Mouse (Mus musculus) splenic B cell, adult 2 months (primary cell): ENCODE data around the gene Itpr3.
A peak's percentile ranks its signal among the peaks of the same experiment; 100 is the strongest.

Experiments
- DNase-seq: peaks from one replicate; pipeline ENCODE4 v3.0.0-alpha.2; 2011; ENCODE audit warnings: low read depth, low spot score
- H3K27me3 ChIP-seq: 2 replicates; pipeline ENCODE4 v1.6.1; 2012; ENCODE audit warnings: mild to moderate bottlenecking, low read length, moderate library complexity, mixed read lengths; ENCODE audit not compliant: control insufficient read depth, poor library complexity, insufficient read depth, severe bottlenecking
- H3K36me3 ChIP-seq: 2 replicates; pipeline ENCODE4 v1.6.1; 2012; ENCODE audit warnings: mild to moderate bottlenecking, low read length, moderate library complexity, mixed read lengths; ENCODE audit not compliant: control insufficient read depth, poor library complexity, insufficient read depth, severe bottlenecking

Gene Itpr3

DNA sequence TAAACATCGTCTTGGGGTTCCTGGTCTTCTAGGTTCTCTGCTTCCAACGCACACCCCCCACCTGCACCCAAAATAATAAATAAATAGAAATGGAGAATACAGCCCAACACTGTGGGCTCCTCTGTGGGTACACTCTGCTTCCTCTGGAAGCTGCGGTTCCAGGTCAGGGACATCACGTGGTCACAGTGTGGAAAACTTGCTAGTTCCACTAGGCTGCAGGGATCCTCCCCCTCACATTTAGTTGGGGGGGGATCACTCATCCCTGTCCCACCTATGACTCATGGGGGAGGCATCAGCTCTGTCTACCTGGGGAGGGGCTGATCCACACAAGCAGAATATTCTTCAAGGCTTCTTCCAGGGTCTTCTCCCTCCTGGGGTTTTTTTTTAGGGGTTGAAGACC is 87.0 kb downstream of the Itpr3 start:
- H3K27me3 ChIP-seq = no peaks in the 10 kb centered on the region
- DNase-seq = no peak
- H3K36me3 ChIP-seq = no peaks in the 10 kb centered on the region

GRCm38 (mm10) chr17:27146323-27146923 is 89.3 kb downstream of the Itpr3 start:
- no peak for DNase-seq
- no peaks in the 10 kb centered on the region for H3K36me3 ChIP-seq
- H3K27me3 ChIP-seq = no peaks in the 10 kb centered on the region

- H3K27me3 ChIP-seq = no peaks in the 10 kb centered on the region
- H3K36me3 ChIP-seq = no peaks in the 10 kb centered on the region
- no peak for DNase-seq
Measured at GRCm38 (mm10) chr17:27150871-27151270, 93.8 kb downstream of the Itpr3 start.

DNA sequence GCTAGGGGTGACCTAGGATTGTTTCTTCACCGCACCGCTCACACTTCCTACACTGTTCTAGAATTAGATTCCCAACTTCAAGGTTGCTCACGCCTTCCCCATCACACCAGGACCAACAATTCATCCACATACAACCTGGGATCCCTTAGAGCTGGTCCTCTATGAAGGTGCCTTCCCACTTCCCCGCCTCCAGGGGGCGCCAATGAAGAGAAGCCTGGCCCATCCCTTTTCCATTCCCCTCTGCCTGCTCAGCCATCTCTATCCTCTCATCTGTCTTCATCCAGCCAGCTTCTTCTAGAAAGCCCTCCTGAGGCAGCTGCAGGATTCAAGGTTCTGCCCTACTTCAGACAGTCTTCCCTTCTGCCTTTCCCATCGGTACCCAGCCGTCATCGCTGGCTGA is 94.3 kb downstream of the Itpr3 start:
- Histone ChIP-seq H3K27me3 (no peaks in the 10 kb centered on the region), H3K36me3 (no peaks in the 10 kb centered on the region)
- DNase-seq = peak; percentile 43

DNA sequence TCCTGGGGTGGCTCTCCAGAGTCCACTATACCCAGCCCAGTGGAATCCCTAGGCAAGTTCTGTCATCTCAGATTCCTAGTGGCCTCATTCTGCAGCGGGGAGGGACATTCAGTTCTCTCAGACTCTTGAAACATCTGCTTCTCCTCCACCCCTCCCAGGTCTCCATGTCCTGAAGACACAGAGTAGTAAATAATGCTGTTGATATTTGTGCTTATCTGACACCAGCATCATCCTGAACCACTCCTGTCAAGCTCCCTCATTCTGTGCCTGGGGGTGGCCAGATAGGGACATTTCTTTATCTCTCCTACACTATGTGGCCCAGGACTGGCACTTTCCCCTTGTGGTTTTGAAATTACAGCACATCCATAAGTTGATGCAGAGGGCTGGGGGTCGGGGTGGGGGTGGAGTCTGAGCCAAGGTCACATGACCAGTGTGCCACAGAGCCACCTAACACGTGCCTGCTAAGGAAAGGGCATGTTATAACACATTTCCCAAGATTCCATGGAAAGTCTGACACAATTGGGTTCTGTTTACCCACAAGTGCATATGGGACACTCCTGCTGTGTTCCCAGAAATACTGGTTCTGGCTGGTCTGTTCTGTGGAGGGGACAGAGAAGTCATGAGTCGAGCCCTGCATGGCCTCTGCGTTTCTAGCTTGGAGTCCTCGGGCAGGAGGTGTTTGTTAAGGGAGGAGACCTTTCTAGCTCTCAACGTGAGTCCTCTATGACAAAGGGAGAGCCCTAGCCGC is 96.0 kb downstream of the Itpr3 start:
- Histone ChIP-seq H3K36me3 (no peaks in the 10 kb centered on the region), H3K27me3 (no peaks in the 10 kb centered on the region)
- DNase-seq = no peak

- DNase-seq = no peak
- H3K36me3 ChIP-seq = no peaks in the 10 kb centered on the region
- H3K27me3 ChIP-seq = no peaks in the 10 kb centered on the region
Measured at GRCm38 (mm10) chr17:27153773-27154193, 96.7 kb downstream of the Itpr3 start.

DNA sequence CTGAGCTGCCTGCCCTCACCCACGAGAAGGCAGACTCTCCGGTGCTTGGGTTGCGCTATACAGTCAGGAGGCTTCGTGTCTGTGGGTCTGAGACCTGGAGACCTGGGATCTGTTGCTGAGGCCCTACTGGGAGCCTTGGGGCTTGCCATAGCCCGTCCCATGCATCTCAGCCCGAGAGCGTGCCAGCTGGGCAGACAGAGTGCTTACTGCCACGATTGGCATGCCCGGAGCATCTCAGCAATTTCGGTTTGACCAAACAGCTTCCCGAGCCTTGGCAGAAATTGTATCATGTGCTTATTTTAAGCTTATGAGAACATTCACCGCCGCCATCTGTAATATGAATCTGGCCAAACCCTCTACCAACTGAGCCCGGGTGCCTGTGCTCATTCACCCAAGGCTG is 97.2 kb downstream of the Itpr3 start:
- H3K27me3 ChIP-seq = no peaks in the 10 kb centered on the region
- no peaks in the 10 kb centered on the region for H3K36me3 ChIP-seq
- DNase-seq = no peak

DNA sequence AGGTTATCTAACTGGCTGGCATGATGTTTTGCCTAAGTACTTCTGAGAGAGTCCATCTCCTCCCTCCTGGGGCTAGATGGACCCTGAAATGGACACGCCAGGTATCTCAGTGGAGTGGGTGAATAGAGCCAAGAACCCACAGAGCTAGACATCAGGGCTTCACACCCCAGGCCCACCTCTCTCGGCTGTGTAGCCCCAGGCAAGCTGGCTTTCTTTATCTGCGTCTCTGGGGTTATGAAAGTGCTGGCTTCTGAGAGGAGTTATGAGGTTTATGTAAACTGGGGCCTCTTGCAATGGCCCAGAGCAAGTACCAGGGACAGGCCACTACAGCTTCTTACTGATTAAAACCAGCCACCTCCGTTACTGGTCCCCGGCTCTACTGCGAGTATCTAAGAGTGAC is 97.8 kb downstream of the Itpr3 start:
- DNase-seq = no peak
- Histone ChIP-seq H3K27me3 (no peaks in the 10 kb centered on the region), H3K36me3 (no peaks in the 10 kb centered on the region)

- H3K27me3 ChIP-seq = no peaks in the 10 kb centered on the region
- no peak for DNase-seq
- H3K36me3 ChIP-seq = no peaks in the 10 kb centered on the region
Measured at GRCm38 (mm10) chr17:27155752-27156151, 98.6 kb downstream of the Itpr3 start.

DNA sequence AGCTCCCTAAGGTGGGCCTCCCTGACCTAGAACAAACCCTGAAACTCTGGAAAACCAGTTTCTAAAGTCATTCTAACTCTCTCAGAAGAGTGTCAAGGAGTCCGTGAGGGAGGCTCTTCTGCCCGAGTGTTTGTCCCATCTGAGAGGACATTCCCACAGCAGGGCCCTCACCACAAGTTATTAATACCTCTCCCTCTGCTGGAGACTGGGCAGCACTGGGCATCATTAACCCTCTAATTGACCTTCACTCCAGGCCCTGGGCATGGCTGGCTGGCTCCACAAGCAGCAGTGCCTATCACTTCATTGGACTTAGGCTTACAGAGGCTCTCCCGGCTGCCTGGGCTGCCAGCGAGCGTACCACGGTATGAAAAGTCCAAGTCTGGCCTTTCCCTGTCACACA is 101.3 kb downstream of the Itpr3 start:
- H3K27me3 ChIP-seq = no peaks in the 10 kb centered on the region
- DNase-seq = no peak
- no peaks in the 10 kb centered on the region for H3K36me3 ChIP-seq

DNA sequence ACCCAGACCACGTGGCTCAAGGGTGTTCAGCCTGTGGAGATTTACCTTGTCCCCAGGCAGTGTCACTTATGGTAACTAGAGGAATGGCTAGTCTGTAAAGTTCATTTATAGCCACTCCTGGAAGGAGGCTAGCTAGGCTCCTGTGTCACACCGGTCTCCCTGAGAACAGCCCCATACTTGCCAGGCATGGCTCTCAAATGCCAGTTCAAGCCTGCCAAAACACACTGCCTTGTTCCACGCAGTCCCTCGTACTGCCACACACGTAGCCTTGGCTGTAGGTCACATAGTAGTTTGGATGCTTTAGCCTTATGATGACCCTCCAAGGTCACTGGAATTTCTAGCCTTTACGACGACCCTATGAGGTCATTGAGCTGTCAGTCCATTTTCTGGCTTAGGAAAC is 102.1 kb downstream of the Itpr3 start:
- H3K27me3 ChIP-seq = no peaks in the 10 kb centered on the region
- no peaks in the 10 kb centered on the region for H3K36me3 ChIP-seq
- DNase-seq = no peak

DNA sequence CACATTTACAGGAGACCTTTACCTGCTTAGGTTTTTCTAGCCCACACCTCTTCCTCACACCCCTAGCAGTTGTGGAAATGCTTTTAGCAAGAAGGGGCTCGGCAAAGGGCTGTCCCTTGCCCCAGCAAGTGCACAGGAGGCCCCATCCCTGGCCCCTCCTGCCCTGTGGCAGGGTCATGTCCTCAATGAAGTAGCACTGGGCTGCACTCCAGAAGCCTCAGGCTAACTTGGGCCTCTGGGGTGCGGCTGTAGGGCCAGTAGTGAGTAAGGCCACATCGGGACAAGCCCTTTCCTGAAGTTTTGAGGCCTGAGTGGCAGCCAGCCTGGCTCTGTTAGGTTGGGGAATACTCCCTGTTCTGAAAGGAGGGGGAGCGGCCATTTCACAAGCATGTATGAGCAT is 103.8 kb downstream of the Itpr3 start:
- H3K36me3 ChIP-seq = no peaks in the 10 kb centered on the region
- DNase-seq = no peak
- H3K27me3 ChIP-seq = no peaks in the 10 kb centered on the region

DNA sequence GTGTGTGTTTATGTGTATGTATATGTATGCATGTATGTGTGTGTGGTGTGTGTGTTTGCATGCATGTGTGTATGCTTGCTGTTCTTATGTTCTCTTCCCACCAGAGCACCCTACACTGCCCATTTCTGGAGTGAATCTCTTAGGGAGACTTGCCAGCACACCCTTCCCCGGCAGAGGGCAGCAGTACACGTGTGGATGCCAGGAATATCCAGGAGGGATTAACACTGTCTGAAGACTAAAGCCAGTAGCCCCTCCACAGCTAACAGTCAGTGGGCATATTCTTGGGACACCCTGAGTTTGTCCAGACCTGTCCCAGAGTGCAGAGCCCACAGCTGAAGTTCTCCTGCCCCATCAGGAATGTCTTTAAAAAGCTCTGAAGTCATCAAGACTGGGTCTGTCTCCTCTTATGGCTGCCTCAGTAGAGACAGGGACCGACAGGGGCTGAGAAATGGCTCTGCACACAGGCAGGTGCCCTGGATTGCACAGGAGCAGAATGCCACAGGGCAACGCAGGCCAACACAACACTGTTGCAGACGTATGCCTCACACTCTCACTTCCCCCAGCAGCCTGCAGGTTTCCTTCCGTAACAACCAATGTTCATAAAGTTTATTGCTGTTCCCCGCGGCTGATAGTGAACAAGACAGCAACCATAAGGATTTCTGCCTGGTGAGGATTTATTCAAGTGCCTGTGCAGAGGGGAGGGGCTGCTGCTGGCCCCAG is 108.1 kb downstream of the Itpr3 start:
- no peak for DNase-seq
- Histone ChIP-seq H3K36me3 (no peaks in the 10 kb centered on the region), H3K27me3 (no peaks in the 10 kb centered on the region)

- no peak for DNase-seq
- H3K27me3 ChIP-seq = no peaks in the 10 kb centered on the region
Measured at GRCm38 (mm10) chr17:27166901-27167300, 109.8 kb downstream of the Itpr3 start.

GRCm38 (mm10) chr17:27167545-27167944 is 110.4 kb downstream of the Itpr3 start, which contains the start of gene Ip6k3:
Gene Ip6k3, minus strand, starts transcription at chr17:27167795.
- no peak for DNase-seq
- Histone ChIP-seq H3K36me3 (no peaks in the 10 kb centered on the region), H3K27me3 (no peaks in the 10 kb centered on the region)

More at GRCm38 (mm10) chr17:27166901-27167300, 109.8 kb downstream of the Itpr3 start:
- H3K36me3 ChIP-seq = no peaks in the 10 kb centered on the region
